Mouse (Mus musculus) MEL (cell line): ENCODE data around the gene Tatdn2. TPM values are rescaled to one million over a fixed set of nuclear protein-coding genes. Genes with fewer than 3 reads are reported as not detected.

Experiments
- DNase-seq: peaks from one replicate; pipeline ENCODE4 v3.0.0; 2011; ENCODE audit warnings: low read depth, low spot score
- H3K27ac ChIP-seq: 2 replicates; pipeline ENCODE4 v1.5.1; 2012; ENCODE audit warnings: low read depth, mild to moderate bottlenecking, control low read depth, low read length, moderate library complexity; ENCODE audit not compliant: control insufficient read depth
- H3K27me3 ChIP-seq, 2 experiments: fragments of 150-350 bp in 1 of 2; sonication (generic) in 1 of 2; 2 replicates each; pipeline ENCODE4 v1.6.1; 2012; ENCODE audit warnings: low read length in 2 of 2, mild to moderate bottlenecking in 2 of 2, improper control_type of control experiment in 1 of 2, moderate library complexity in 1 of 2; ENCODE audit not compliant: insufficient read depth in 2 of 2, control insufficient read depth in 1 of 2
- H3K36me3 ChIP-seq, 2 experiments: 2 replicates each; pipeline ENCODE4 v1.6.1; 2012 to 2014; ENCODE audit warnings: low read length in 2 of 2, improper control_type of control experiment in 1 of 2, inconsistent platforms in 1 of 2, mild to moderate bottlenecking in 1 of 2; ENCODE audit not compliant: insufficient read depth in 2 of 2, control insufficient read depth in 1 of 2
- H3K4me1 ChIP-seq, 2 experiments: fragments of 150-350 bp in 1 of 2; sonication (generic) in 1 of 2; 2 replicates each; pipeline ENCODE4 v1.6.1; 2012; ENCODE audit warnings: low read length in 2 of 2, improper control_type of control experiment in 1 of 2, mild to moderate bottlenecking in 1 of 2; ENCODE audit not compliant: insufficient read depth in 2 of 2, control insufficient read depth in 1 of 2
- H3K4me3 ChIP-seq, 2 experiments: fragments of 150-350 bp in 1 of 2; sonication (generic) in 1 of 2; 2 replicates each; pipeline ENCODE4 v1.5.1; 2012; ENCODE audit warnings: low read depth in 2 of 2, low read length in 2 of 2, mild to moderate bottlenecking in 2 of 2, moderate library complexity in 2 of 2, control low read depth in 1 of 2, improper control_type of control experiment in 1 of 2; ENCODE audit not compliant: control insufficient read depth in 1 of 2, insufficient read depth in 1 of 2
- H3K79me2 ChIP-seq: 2 replicates; pipeline ENCODE4 v1.6.1; 2012; ENCODE audit warnings: mild to moderate bottlenecking, low read length, moderate library complexity; ENCODE audit not compliant: control insufficient read depth, poor library complexity, insufficient read depth
- H3K9ac ChIP-seq: 2 replicates; pipeline ENCODE4 v1.6.1; 2012; ENCODE audit warnings: low read depth, mild to moderate bottlenecking, control low read depth, low read length, moderate library complexity; ENCODE audit not compliant: control insufficient read depth, poor library complexity, severe bottlenecking
- H3K9me3 ChIP-seq: fragments of 150-350 bp; sonication (generic); replicated peaks from 2 replicates; pipeline ENCODE4 v1.6.1; 2012; ENCODE audit warnings: mild to moderate bottlenecking, low read length, improper control_type of control experiment, moderate library complexity; ENCODE audit not compliant: insufficient read depth
- CHD1 ChIP-seq: IDR thresholded peaks from 2 replicates; pipeline ENCODE4 v1.6.1; 2012; ENCODE audit warnings: low read depth, mild to moderate bottlenecking, inconsistent platforms, low read length, improper control_type of control experiment
- E2F4 ChIP-seq: IDR thresholded peaks from 2 replicates; pipeline ENCODE4 v1.6.1; 2011; ENCODE audit warnings: low read depth, low read length, improper control_type of control experiment, borderline replicate concordance
- EP300 ChIP-seq, 2 experiments: IDR thresholded peaks; 2 replicates each; pipeline ENCODE4 v1.6.1; 2011; ENCODE audit warnings: improper control_type of control experiment in 2 of 2, low read length in 2 of 2, low read depth in 1 of 2, mild to moderate bottlenecking in 1 of 2
- GABPA ChIP-seq: IDR thresholded peaks from 2 replicates; pipeline ENCODE4 v1.6.1; 2012; ENCODE audit warnings: low read depth, mild to moderate bottlenecking, inconsistent platforms, low read length, improper control_type of control experiment, moderate library complexity
- HCFC1 ChIP-seq: IDR thresholded peaks from 2 replicates; pipeline ENCODE4 v1.6.1; 2012; ENCODE audit warnings: low read depth, mild to moderate bottlenecking, inconsistent platforms, low read length, improper control_type of control experiment, moderate library complexity
- MXI1 ChIP-seq: IDR thresholded peaks from 2 replicates; pipeline ENCODE4 v1.6.1; 2011; ENCODE audit warnings: mild to moderate bottlenecking, low read depth, low read length, improper control_type of control experiment
- MYB ChIP-seq: IDR thresholded peaks from 2 replicates; pipeline ENCODE4 v1.6.1; 2011; ENCODE audit warnings: mild to moderate bottlenecking, low read depth, low read length, improper control_type of control experiment
- MYC ChIP-seq: IDR thresholded peaks from 2 replicates; pipeline ENCODE4 v1.6.1; 2011; ENCODE audit warnings: low read depth, mild to moderate bottlenecking, low read length, improper control_type of control experiment, moderate library complexity
- NRF1 ChIP-seq: IDR thresholded peaks from 2 replicates; pipeline ENCODE4 v1.6.1; 2014; ENCODE audit warnings: low read depth, mild to moderate bottlenecking, inconsistent platforms, low read length, improper control_type of control experiment, moderate library complexity; ENCODE audit not compliant: poor library complexity, insufficient read depth, severe bottlenecking
- POLR2A ChIP-seq, 2 experiments: IDR thresholded peaks; 2 replicates each; pipeline ENCODE4 v1.6.1; 2011 to 2012; ENCODE audit warnings: low read length in 2 of 2, mild to moderate bottlenecking in 2 of 2, control low read depth in 1 of 2, improper control_type of control experiment in 1 of 2, low read depth in 1 of 2, moderate library complexity in 1 of 2; ENCODE audit not compliant: control insufficient read depth in 1 of 2, insufficient read depth in 1 of 2, poor library complexity in 1 of 2
- POLR2AphosphoS2 ChIP-seq: IDR thresholded peaks from 2 replicates; pipeline ENCODE4 v1.6.1; 2011; ENCODE audit warnings: low read length, improper control_type of control experiment
- POLR2AphosphoS5 ChIP-seq: IDR thresholded peaks from 2 replicates; pipeline ENCODE4 v1.6.1; 2012; ENCODE audit warnings: low read depth, borderline replicate concordance, mild to moderate bottlenecking, inconsistent platforms, low read length, moderate library complexity, mixed read lengths
- SMC3 ChIP-seq: IDR thresholded peaks from 2 replicates; pipeline ENCODE4 v1.6.1; 2011; ENCODE audit warnings: low read depth, low read length, improper control_type of control experiment
- TCF12 ChIP-seq: IDR thresholded peaks from 2 replicates; pipeline ENCODE4 v1.6.1; 2014; ENCODE audit warnings: low read depth, mild to moderate bottlenecking, inconsistent platforms, low read length, improper control_type of control experiment, moderate library complexity
- USF1 ChIP-seq: IDR thresholded peaks from 2 replicates; pipeline ENCODE4 v1.6.1; 2014; ENCODE audit warnings: low read depth, mild to moderate bottlenecking, inconsistent platforms, low read length, improper control_type of control experiment, moderate library complexity
- USF2 ChIP-seq, 2 experiments: IDR thresholded peaks; 2 replicates each; pipeline ENCODE4 v1.6.1; 2011 to 2012; ENCODE audit warnings: improper control_type of control experiment in 2 of 2, low read length in 2 of 2, borderline replicate concordance in 1 of 2, inconsistent platforms in 1 of 2, low read depth in 1 of 2, mild to moderate bottlenecking in 1 of 2; ENCODE audit not compliant: insufficient read depth in 1 of 2
- ZC3H11A ChIP-seq: IDR thresholded peaks from 2 replicates; pipeline ENCODE4 v1.6.1; 2012; ENCODE audit warnings: low read depth, mild to moderate bottlenecking, inconsistent platforms, low read length, improper control_type of control experiment
- ZMIZ1 ChIP-seq: IDR thresholded peaks from 2 replicates; pipeline ENCODE4 v1.6.1; 2012; ENCODE audit warnings: low read depth, mild to moderate bottlenecking, inconsistent platforms, low read length, improper control_type of control experiment, moderate library complexity
- ZNF384 ChIP-seq: IDR thresholded peaks from 2 replicates; pipeline ENCODE4 v1.6.1; 2012; ENCODE audit warnings: low read depth, mild to moderate bottlenecking, inconsistent platforms, low read length, improper control_type of control experiment
- polyA plus RNA-seq, 2 experiments: library from polyadenylated mRNA; stranded (reverse) in 1 of 2; unstranded in 1 of 2; fragments of >175 nt in 1 of 2; fragments of >200 nt in 1 of 2; gene quantifications; 2 replicates each; pipeline versions ENCODE4 v1.2.1 to v1.2.4; 2012; ENCODE audit warnings: low replicate concordance in 2 of 2, low read depth in 1 of 2; ENCODE audit not compliant: insufficient read length in 2 of 2, insufficient read depth in 1 of 2, missing spikeins in 1 of 2
- total RNA-seq: library from RNA; depleted of rRNA; stranded (reverse); fragments of 300-350 nt; gene quantifications from 2 replicates; pipeline ENCODE4 v1.2.3, GENCODE M21; 2012

The Tatdn2 gene
- total and polyA plus RNA-seq, 3 experiments = 102 to 136 (median 121) TPM

DNA sequence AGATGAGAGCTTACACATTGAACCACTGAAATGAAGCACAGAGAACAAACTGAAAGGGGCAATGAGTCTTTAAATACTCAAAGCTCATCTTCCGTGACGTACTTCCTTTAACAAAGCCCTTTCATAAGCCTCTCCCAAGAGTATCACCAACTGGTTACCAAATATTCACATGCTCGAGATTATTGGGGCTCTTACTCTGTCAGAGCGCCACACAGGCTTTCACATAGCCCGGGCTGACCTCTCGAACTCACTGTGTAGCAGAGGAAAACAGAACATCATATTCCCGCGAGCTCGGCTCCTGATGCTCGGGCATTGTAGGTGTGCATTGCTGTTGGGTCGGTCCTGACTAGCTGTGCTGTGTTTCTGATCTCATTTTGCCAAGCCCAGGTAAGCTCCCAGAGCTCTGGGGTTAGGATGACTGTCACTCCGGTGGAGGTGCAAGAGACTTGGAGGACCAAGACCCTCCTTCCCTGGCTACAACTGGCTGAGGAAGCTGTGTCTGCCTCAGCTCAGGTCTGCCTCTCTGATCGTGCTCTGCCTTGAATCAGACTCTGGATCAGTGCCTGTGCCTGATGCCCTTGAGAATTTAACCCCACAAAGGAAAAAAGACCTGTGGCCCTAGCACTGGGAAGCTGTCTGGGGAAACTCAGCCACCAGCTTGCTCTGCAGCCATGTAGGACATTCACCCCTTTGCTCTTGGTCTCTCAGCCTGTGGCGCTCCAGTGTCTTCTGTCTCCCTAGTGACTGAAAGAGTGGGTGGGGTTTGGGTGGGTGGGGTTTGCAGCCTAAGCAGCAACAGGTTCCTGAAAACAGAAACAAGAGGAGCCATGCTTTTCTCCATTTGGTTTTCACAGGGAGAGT is 36.1 kb upstream of the Tatdn2 start:
- Histone ChIP-seq H3K36me3 (0 out of 4 replicates have a peak, but pooled peaks cover 0 to 2% of the 10 kb centered on the region in 2 experiments), H3K9ac (no peak overlapping the region), H3K4me1 (no peaks in the 10 kb centered on the region), H3K4me3 (no peak overlapping the region), H3K27ac (no peak overlapping the region), H3K79me2 (no peaks in the 10 kb centered on the region), H3K9me3 (no peaks in the 10 kb centered on the region), H3K27me3 (no peaks in the 10 kb centered on the region)
- TF ChIP-seq MYC = no peak
- no peak for TF ChIP-seq ZC3H11A
- TF ChIP-seq ZNF384 = no peak
- TF ChIP-seq POLR2AphosphoS2 = no peak
- TF ChIP-seq NRF1 = no peak
- no peak for TF ChIP-seq GABPA
- TF ChIP-seq SMC3 = no peak
- TF ChIP-seq USF2 (IDR thresholded peaks at IDR 0.05; ENCODE audit: borderline replicate concordance in 1 of 2, insufficient read depth in 1 of 2, low read depth in 1 of 2, low read length in 2 of 2) = no peak
- TF ChIP-seq MYB = no peak
- TF ChIP-seq MXI1 = no peak
- TF ChIP-seq USF1 = no peak
- TF ChIP-seq E2F4 = no peak
- TF ChIP-seq TCF12 = no peak
- TF ChIP-seq CHD1 = no peak
- TF ChIP-seq HCFC1 = no peak
- TF ChIP-seq POLR2A (IDR thresholded peaks at IDR 0.05; ENCODE audit: control insufficient read depth in 1 of 2, insufficient read depth in 1 of 2, low read depth in 1 of 2, low read length in 2 of 2, poor library complexity in 1 of 2) = no peak
- no peak for TF ChIP-seq EP300 (IDR thresholded peaks at IDR 0.05; ENCODE audit: low read depth in 1 of 2, low read length in 2 of 2)
- TF ChIP-seq ZMIZ1 = no peak
- no peak for TF ChIP-seq POLR2AphosphoS5
- DNase-seq = peak; percentile 28
